Mouse (Mus musculus): ENCODE results near the gene Sirpa. TPM values are rescaled to one million over a fixed set of nuclear protein-coding genes. Genes with fewer than 3 reads are reported as not detected.

Gene Sirpa
- polyA plus RNA-seq, 1 experiment from 2014 or later, result 24.9 TPM

DNA sequence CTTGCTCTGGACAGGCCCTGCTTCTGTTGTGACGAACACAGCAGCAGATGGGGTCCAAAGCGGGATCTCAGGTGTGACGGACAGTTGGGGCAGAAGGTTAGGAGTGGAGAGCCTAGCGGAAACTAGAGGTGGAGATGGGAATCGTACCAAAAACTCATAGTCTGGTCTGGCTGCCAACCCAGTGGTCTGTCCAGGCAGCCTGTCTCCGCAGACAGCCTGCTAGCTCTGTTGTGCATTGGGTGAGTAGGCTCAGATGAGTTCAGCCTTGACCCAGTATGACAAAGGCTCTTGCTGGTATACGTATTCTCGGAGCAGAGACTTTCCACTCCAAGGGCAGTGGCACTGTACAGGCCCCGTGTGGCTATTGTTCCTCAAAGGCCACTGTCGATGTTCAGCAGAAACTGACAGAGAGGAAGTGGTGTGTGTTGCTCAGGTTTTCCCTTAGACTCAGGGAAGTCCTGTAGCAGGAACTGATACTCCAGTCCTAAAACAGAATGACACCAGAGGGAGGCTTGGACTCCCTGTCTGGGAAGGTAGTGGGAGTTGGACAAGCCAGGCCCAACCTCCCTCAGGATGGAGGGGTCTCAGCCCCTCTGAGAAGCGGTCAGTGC lies 6.6 kb upstream of the Sirpa start:
- Histone ChIP-seq H3K4me2 (no peak overlapping the region), H3K27me3 (no peaks in the 10 kb centered on the region), H3K9me3 (no peaks in the 10 kb centered on the region), H3K4me1 (replicated peaks) (peaks cover 29% of the 10 kb centered on the region), H3K27ac (replicated peaks) (0 out of 2 replicates have a peak overlapping the region, but pooled peaks have one; percentile 13), H3K4me3 (no peak overlapping the region), H3K36me3 (no peaks in the 10 kb centered on the region), H3K9ac (no peak overlapping the region)
- 84% methylated on average over 11 of the region's 11 CpGs for WGBS
- no peak for ATAC-seq (ENCODE audit: low read depth)

DNA sequence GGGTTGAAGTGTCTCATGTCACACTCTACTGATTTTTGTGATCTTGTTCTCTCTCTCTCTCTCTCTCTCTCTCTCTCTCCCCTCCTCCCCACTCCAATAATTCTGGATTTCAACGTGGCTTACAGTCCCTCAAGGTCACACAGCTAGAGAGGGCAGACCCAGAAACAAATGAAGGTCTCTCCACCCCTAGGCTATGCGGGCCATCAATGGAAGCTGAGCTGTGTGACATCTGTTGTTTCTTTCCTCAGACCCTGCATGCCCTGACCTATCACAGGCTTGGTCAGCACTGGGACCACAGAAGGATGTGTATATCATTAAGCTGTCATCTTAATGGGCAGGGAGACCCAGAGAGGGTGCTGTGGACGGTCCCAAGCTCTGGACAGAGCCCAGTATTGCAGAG lies 5.4 kb upstream of the Sirpa start:
- ATAC-seq (ENCODE audit: low read depth), result no peak
- 0 out of 2 replicates have a peak overlapping the region, but pooled peaks have one; percentile 30 for H3K27ac ChIP-seq (replicated peaks)
- H3K36me3 ChIP-seq, result no peaks in the 10 kb centered on the region
- H3K4me3 ChIP-seq, result no peak overlapping the region
- peaks cover 36% of the 10 kb centered on the region for H3K4me1 ChIP-seq (replicated peaks)
- no peak overlapping the region for H3K4me2 ChIP-seq
- no peaks in the 10 kb centered on the region for H3K9me3 ChIP-seq
- H3K27me3 ChIP-seq, result peaks cover 4% of the 10 kb centered on the region; the same call in 1 of the 2 replicates
- 43% methylated on average over 3 of the region's 3 CpGs for WGBS
- H3K9ac ChIP-seq, result no peak overlapping the region

DNA sequence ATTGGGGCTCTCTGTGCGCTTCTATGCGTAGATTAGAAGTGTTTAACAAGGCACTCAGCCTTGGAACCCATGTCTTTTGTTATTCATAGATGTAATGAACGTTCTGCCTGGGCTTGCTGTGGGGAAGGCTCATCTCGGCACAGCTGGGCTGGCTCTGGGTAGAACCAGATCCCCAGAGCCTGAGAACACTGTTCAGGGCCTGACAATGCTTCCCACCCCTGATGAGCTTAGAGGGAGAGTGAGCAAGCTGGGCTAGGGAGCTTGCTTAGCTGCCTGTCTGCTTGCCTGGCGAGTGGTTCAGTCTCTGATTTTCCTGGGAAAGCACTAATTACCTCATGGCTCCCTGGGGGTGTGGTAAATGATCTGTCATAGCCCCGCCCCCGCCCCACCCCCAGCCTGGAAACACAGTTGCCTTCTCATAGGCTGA lies 4.8 kb upstream of the Sirpa start:
- ATAC-seq (ENCODE audit: low read depth), result 0 out of 2 replicates have a peak, but pooled peaks have one; percentile 15
- 8% methylated on average over 7 of the region's 7 CpGs for WGBS

DNA sequence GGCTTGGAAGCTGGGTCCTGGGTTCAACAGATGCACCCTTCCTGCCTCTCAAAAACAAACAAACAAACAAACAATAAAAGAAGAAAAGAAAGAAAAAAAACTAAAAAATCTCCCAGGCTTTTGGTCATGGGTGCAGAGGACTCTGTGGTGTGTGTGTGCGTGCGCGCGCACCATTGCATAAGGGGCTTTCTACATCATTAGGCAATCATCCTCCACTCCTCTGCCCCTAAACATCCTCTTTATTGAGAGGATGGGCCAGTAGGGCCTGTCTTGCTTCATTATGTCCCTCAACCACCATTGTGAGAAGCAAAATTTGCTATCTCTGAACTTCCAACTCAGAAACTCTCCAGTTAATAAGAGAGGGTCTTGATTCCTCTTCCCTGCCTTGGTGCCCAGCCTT lies 738 bp upstream of the Sirpa start:
- peaks cover 51% of the 10 kb centered on the region for H3K4me1 ChIP-seq (replicated peaks)
- ATAC-seq (ENCODE audit: low read depth), result no peak
- H3K9me3 ChIP-seq, result no peaks in the 10 kb centered on the region
- H3K27ac ChIP-seq (replicated peaks), result no peak overlapping the region
- peak overlapping the region; percentile 69; the same call in 1 of the 2 replicates for H3K4me3 ChIP-seq
- 59% methylated on average over 4 of the region's 4 CpGs for WGBS
- H3K4me2 ChIP-seq, result peak overlapping the region; percentile 88
- H3K36me3 ChIP-seq, result no peaks in the 10 kb centered on the region
- peaks cover 4% of the 10 kb centered on the region; the same call in 1 of the 2 replicates for H3K27me3 ChIP-seq
- peak overlapping the region; percentile 91 for H3K9ac ChIP-seq

More for the DNA sequence above, 4.8 kb upstream of the Sirpa start:
- no peaks in the 10 kb centered on the region for H3K9me3 ChIP-seq
- no peaks in the 10 kb centered on the region for H3K36me3 ChIP-seq
- peak overlapping the region; percentile 30; the same call in 1 of the 2 replicates for H3K27ac ChIP-seq (replicated peaks)
- H3K4me2 ChIP-seq, result no peak overlapping the region
- no peak overlapping the region for H3K9ac ChIP-seq
- peaks cover 4% of the 10 kb centered on the region; the same call in 1 of the 2 replicates for H3K27me3 ChIP-seq
- H3K4me3 ChIP-seq, result no peak overlapping the region
- H3K4me1 ChIP-seq (replicated peaks), result peaks cover 41% of the 10 kb centered on the region

DNA sequence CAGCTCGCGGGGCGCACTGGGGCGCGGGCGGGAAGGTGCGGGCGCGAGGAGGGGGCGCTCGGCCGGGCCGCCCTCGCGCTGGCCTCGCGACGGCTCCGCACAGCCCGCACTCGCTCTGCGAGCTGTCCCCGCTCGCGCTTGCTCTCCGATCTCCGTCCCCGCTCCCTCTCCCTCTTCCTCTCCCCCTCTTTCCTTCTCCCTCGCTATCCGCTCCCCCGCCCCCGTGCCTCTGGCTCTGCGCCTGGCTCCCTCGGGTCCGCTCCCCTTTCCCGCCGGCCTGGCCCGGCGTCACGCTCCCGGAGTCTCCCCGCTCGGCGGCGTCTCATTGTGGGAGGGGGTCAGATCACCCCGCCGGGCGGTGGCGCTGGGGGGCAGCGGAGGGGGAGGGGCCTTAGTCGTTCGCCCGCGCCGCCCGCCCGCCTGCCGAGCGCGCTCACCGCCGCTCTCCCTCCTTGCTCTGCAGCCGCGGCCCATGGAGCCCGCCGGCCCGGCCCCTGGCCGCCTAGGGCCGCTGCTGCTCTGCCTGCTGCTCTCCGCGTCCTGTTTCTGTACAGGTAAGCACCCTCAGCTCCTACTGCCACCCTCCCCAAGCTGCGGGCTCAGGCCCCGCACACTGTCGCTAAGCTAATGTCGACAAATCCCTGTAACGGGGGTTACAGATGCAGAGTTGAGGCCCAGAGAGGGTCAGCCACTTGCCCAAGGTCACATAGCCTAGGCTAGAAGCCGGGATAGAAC lies 673 bp downstream of the Sirpa start:
- H3K4me3 ChIP-seq, result peak overlapping the region; percentile 69
- WGBS, result under 1% methylated on average over 62 of the region's 77 CpGs
- peak overlapping the region; percentile 91 for H3K9ac ChIP-seq
- peak overlapping the region; percentile 89 for H3K27ac ChIP-seq (replicated peaks)
- H3K27me3 ChIP-seq, result peaks cover 4% of the 10 kb centered on the region; the same call in 1 of the 2 replicates
- peaks cover 44% of the 10 kb centered on the region for H3K4me1 ChIP-seq (replicated peaks)
- H3K4me2 ChIP-seq, result peak overlapping the region; percentile 88
- H3K36me3 ChIP-seq, result no peaks in the 10 kb centered on the region
- H3K9me3 ChIP-seq, result no peaks in the 10 kb centered on the region
- ATAC-seq (ENCODE audit: low read depth), result peak; percentile 88

DNA sequence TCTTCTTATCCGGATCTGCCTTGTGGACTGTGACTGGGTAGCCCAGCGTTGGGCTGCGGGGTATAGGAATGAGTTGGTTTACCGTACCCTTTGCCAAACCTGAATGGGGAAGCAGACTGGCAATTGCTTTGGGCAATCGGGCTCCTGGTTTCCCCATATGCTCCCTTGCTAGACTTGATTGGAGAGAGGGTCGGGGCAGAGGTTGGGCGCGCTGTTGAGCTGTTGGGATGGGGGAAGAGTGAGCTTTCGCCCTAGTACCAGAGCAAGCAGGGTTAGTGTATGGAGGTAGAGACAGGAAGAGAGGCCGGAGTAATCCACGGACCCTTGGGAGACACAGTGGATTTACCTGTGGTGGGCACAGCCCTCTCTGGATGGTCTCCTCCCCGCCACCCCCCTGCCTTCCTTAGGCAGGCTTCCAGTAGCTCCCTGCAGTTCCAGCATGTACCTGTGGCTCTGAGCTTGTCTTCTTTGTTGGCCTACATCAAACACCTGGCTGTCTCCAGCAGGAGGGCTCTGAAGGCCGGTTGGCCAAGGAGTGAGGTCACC lies 1.3 kb downstream of the Sirpa start:
- Histone ChIP-seq H3K4me3 (peak overlapping the region; percentile 69), H3K27ac (replicated peaks) (peak overlapping the region; percentile 89), H3K9me3 (no peaks in the 10 kb centered on the region), H3K9ac (peak overlapping the region; percentile 91), H3K4me1 (replicated peaks) (peaks cover 44% of the 10 kb centered on the region), H3K36me3 (no peaks in the 10 kb centered on the region), H3K4me2 (peak overlapping the region; percentile 88), H3K27me3 (peaks cover 4% of the 10 kb centered on the region; the same call in 1 of the 2 replicates)
- WGBS, result 6% methylated on average over 13 of the region's 13 CpGs
- ATAC-seq (ENCODE audit: low read depth), result peak; percentile 12

DNA sequence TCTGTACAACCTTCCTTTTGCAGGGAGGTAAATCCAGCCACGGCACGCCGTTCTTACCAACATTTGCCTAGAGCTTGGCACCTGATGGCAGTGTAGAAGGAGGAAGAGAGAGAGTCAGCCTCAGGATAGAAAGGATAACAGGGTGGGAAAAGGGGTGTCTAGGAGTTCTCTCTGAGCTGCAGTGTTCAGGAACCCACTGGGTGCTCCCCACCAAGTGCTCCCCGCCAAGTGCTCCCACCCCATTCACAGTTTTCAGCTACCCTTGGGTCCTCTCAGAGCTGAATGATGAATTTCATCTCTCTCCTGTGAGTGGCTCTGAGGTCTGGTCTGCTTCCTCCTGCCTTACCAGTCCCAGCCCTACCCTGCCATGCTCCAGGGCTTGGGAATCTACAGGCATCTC lies 1.9 kb downstream of the Sirpa start:
- peak overlapping the region; percentile 69 for H3K4me3 ChIP-seq
- H3K4me1 ChIP-seq (replicated peaks), result peaks cover 47% of the 10 kb centered on the region
- H3K27me3 ChIP-seq, result peaks cover 4% of the 10 kb centered on the region; the same call in 1 of the 2 replicates
- peak overlapping the region; percentile 88 for H3K4me2 ChIP-seq
- H3K27ac ChIP-seq (replicated peaks), result no peak overlapping the region
- ATAC-seq (ENCODE audit: low read depth), result no peak
- no peaks in the 10 kb centered on the region for H3K9me3 ChIP-seq
- no peaks in the 10 kb centered on the region for H3K36me3 ChIP-seq
- peak overlapping the region; percentile 91 for H3K9ac ChIP-seq
- 85% methylated on average over 4 of the region's 4 CpGs for WGBS

DNA sequence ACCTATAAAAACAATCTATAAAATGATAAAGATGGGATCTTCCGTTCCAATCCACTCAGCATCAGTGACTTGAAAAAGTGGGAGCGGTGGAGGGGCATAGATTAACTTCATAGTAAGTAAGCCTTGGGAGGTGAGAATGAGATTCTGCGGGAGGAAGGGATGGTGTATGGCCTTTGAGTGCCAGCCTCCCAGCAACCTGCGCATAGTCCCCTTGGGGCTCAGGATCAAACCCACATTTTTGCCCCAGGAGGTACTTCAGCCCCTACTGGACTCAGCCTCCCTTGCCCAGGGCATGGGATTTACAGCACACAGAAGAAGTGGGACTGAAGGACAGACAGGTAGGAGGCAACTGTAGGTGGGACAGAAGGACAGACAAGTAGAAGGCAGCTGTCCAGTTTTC lies 2.6 kb downstream of the Sirpa start:
- no peaks in the 10 kb centered on the region for H3K36me3 ChIP-seq
- no peak overlapping the region; the same call in 1 of the 2 replicates for H3K4me3 ChIP-seq
- 83% methylated on average over 4 of the region's 4 CpGs for WGBS
- peaks cover 47% of the 10 kb centered on the region for H3K4me1 ChIP-seq (replicated peaks)
- ATAC-seq (ENCODE audit: low read depth), result no peak
- no peak overlapping the region for H3K27ac ChIP-seq (replicated peaks)
- H3K27me3 ChIP-seq, result peaks cover 4% of the 10 kb centered on the region; the same call in 1 of the 2 replicates
- H3K4me2 ChIP-seq, result peak overlapping the region; percentile 88
- H3K9ac ChIP-seq, result 0 out of 2 replicates have a peak overlapping the region, but pooled peaks have one; percentile 17
- no peaks in the 10 kb centered on the region for H3K9me3 ChIP-seq

DNA sequence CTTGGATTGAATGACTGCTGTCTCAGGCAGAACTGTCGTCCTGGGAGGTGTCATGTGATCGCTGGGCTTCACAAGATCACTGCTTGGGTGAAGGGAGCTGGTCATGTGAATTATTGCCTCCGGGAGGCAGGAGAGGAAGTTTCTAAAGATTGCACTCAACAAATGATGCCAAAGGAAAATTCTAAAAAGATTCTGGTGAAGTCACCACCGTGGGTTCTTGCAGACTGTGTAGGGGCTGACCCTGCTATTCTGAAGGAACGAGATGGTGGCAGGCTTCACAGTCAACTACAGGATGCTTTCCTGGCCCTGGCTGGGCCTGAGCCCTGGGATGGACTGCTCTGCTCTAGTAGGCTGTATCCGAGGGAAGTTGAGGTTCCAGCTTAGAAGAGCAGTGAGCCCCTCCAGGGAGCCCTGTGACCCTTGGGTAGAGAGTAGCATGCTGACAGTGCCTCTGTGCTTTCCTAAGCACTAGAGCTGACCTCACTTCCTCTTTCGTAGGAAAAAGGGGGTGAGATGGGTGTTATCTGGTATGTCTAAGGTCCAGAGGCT lies 3.1 kb downstream of the Sirpa start:
- Histone ChIP-seq H3K4me3 (no peak overlapping the region), H3K4me1 (replicated peaks) (peaks cover 47% of the 10 kb centered on the region), H3K36me3 (no peaks in the 10 kb centered on the region), H3K27me3 (peaks cover 4% of the 10 kb centered on the region; the same call in 1 of the 2 replicates), H3K9ac (no peak overlapping the region), H3K27ac (replicated peaks) (no peak overlapping the region), H3K9me3 (no peaks in the 10 kb centered on the region), H3K4me2 (peak overlapping the region; percentile 88)
- WGBS, result 65% methylated on average over 7 of the region's 7 CpGs
- ATAC-seq (ENCODE audit: low read depth), result no peak

DNA sequence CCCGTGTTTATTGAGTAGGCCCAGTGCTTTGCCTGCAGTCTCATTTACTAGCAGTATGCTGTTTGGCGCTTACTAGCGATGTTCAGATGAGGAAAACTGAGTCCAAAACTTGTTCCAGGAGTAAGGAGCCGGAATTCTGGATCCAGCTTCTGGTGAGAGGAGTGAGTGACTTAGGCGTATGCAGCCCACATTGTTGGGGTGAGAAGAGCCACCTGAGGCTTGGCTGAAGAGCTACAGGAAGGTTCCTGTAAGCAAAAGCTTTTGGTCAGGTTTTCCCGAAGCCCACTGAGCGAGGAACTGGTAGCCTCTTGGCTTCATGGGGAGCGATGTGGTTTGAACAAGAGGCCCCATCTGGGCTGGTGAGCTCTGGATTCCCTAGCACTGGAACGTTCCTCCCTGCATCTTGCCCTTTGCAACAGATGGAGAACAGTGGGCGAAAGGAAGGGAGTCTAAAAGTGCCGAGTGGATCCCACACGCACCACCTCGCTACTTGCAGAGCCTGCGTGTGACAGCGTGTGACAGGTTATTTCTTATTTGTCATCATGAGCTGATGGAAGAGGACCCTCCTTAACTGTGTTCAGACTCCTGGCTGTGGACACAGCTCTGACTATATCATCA lies 4.0 kb downstream of the Sirpa start:
- no peak for ATAC-seq (ENCODE audit: low read depth)
- Histone ChIP-seq H3K4me2 (no peak overlapping the region), H3K4me1 (replicated peaks) (peaks cover 45% of the 10 kb centered on the region), H3K9ac (no peak overlapping the region), H3K36me3 (no peaks in the 10 kb centered on the region), H3K27ac (replicated peaks) (no peak overlapping the region), H3K27me3 (no peaks in the 10 kb centered on the region; the same call in 1 of the 2 replicates), H3K9me3 (no peaks in the 10 kb centered on the region), H3K4me3 (no peak overlapping the region)
- 91% methylated on average over 15 of the region's 15 CpGs for WGBS

DNA sequence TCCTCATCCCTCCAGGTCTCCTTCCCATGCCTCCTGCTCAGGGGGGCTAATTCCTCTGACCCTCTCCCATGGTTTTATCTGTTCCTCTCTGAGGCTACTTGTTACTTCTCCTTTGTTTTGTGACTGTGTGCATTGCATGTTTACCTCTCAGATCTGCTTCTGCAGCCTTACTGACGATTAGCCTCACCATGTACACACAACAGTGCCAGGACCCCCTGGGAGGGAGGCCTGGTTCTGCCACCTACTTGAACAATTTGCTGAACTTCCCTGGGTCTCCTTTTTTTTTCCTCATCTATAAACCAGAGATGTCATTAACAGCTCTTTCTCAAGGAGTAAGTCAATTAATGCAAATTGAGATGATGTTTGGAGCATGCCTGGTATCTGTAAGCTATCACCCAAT lies 4.9 kb downstream of the Sirpa start:
- ATAC-seq (ENCODE audit: low read depth), result no peak
- H3K36me3 ChIP-seq, result no peaks in the 10 kb centered on the region
- H3K4me1 ChIP-seq (replicated peaks), result peaks cover 36% of the 10 kb centered on the region
- H3K9me3 ChIP-seq, result no peaks in the 10 kb centered on the region
- no peak overlapping the region for H3K4me2 ChIP-seq
- H3K27ac ChIP-seq (replicated peaks), result no peak overlapping the region
- H3K27me3 ChIP-seq, result no peaks in the 10 kb centered on the region
- no peak overlapping the region for H3K4me3 ChIP-seq
- no peak overlapping the region for H3K9ac ChIP-seq
- WGBS, result 64% methylated on average over 1 of the region's 1 CpGs

All from neural tube, embryonic 13.5 days (tissue).